Mouse (Mus musculus): ENCODE results near the gene Vars. TPM values are rescaled to one million over a fixed set of nuclear protein-coding genes. Genes with fewer than 3 reads are reported as not detected.
"Not testable (repeated sequence)": the region's sequence is repeated elsewhere in the genome, so short reads cannot be mapped to it uniquely, and the experiment has no call there.

The Vars gene
- total RNA-seq, 2 experiments from 2014 or later: 43.7 to 55.6 TPM

- DNase-seq (ENCODE audit: extremely low spot score in 1 of 2, low spot score in 1 of 2): no peak
Observed at GRCm38 (mm10) chr17:35021842-35022477, 21.2 kb downstream of the Vars start.

- no peak for DNase-seq (ENCODE audit: extremely low spot score in 1 of 2, low spot score in 1 of 2)
Observed at GRCm38 (mm10) chr17:35022541-35023060, 21.8 kb downstream of the Vars start.

GRCm38 (mm10) chr17:35023221-35023620 is 22.4 kb downstream of the Vars start:
- DNase-seq (ENCODE audit: extremely low spot score in 1 of 2, low spot score in 1 of 2): no peak

GRCm38 (mm10) chr17:35023756-35024155 is 23.0 kb downstream of the Vars start:
- DNase-seq (ENCODE audit: extremely low spot score in 1 of 2, low spot score in 1 of 2): no peak

GRCm38 (mm10) chr17:35024261-35024660 is 23.5 kb downstream of the Vars start:
- no peak for DNase-seq (ENCODE audit: extremely low spot score in 1 of 2, low spot score in 1 of 2)

GRCm38 (mm10) chr17:35024691-35025488 is 24.1 kb downstream of the Vars start:
- no peak for DNase-seq (ENCODE audit: extremely low spot score in 1 of 2, low spot score in 1 of 2)

GRCm38 (mm10) chr17:35026206-35026605 is 25.4 kb downstream of the Vars start:
- DNase-seq (ENCODE audit: extremely low spot score in 1 of 2, low spot score in 1 of 2): no peak

- DNase-seq (ENCODE audit: extremely low spot score in 1 of 2, low spot score in 1 of 2): peak; percentile 32 to 40
Observed at GRCm38 (mm10) chr17:35027277-35028068, 26.7 kb downstream of the Vars start, which contains the start of gene Sapcd1. TSS of gene Sapcd1 (minus strand) at chr17:35028016.

- DNase-seq (ENCODE audit: extremely low spot score in 1 of 2, low spot score in 1 of 2): no peak
Observed at GRCm38 (mm10) chr17:35028315-35028714, 27.5 kb downstream of the Vars start.

- DNase-seq (ENCODE audit: extremely low spot score in 1 of 2, low spot score in 1 of 2): peak in 1 of 2 experiments; percentile 19
Observed at GRCm38 (mm10) chr17:35029691-35030532, 29.1 kb downstream of the Vars start.

- no peak for DNase-seq (ENCODE audit: extremely low spot score in 1 of 2, low spot score in 1 of 2)
Observed at GRCm38 (mm10) chr17:35031272-35031671, 30.5 kb downstream of the Vars start.

GRCm38 (mm10) chr17:35031880-35032279 is 31.1 kb downstream of the Vars start:
- DNase-seq (ENCODE audit: extremely low spot score in 1 of 2, low spot score in 1 of 2): no peak

- DNase-seq (ENCODE audit: extremely low spot score in 1 of 2, low spot score in 1 of 2): no peak
Observed at GRCm38 (mm10) chr17:35032323-35032870, 31.6 kb downstream of the Vars start.

- not testable (repeated sequence) for DNase-seq (ENCODE audit: extremely low spot score in 1 of 2, low spot score in 1 of 2)
Observed at GRCm38 (mm10) chr17:35033703-35034102, 32.9 kb downstream of the Vars start.

GRCm38 (mm10) chr17:35034896-35035295 is 34.1 kb downstream of the Vars start:
- no peak for DNase-seq (ENCODE audit: extremely low spot score in 1 of 2, low spot score in 1 of 2)

GRCm38 (mm10) chr17:35039121-35039873 is 38.5 kb downstream of the Vars start:
- DNase-seq (ENCODE audit: extremely low spot score in 1 of 2, low spot score in 1 of 2): no peak

GRCm38 (mm10) chr17:35043794-35044193 is 43.0 kb downstream of the Vars start:
- DNase-seq (ENCODE audit: extremely low spot score in 1 of 2, low spot score in 1 of 2): no peak

- no peak for DNase-seq (ENCODE audit: extremely low spot score in 1 of 2, low spot score in 1 of 2)
Observed at GRCm38 (mm10) chr17:35044904-35045806, 44.4 kb downstream of the Vars start.
